ENCODE assay signal across 14 mouse cellular contexts in genomic region chr2:159014553-159014952, GRCm38 (mm10).
"Had no signal": no experiment of that assay in that cellular context is flagged by ENCODE, and none has a peak within 500 bp of the region (broad histone marks: within the 10 kb centered on the region; RNA-seq: fewer than 3 reads in every experiment).

No protein-coding gene starts in this region.

- H3K27ac ChIP-seq: kidney, embryonic 15.5 days; left cerebral cortex, adult 2 months; limb, embryonic 15.5 days; liver, embryonic 12.5 days; midbrain, embryonic 12.5 days; stomach, embryonic 15.5 days had no signal

- DNase-seq: kidney, adult 2 months; kidney, postnatal 14 days; lung, embryonic 14.5 days; lung, postnatal 10 days; lung, postnatal 4 days; retina, postnatal 1 day; right cerebral cortex, postnatal 14 days; thymus, postnatal 4 days had no signal

- H3K9ac ChIP-seq: kidney, embryonic 15.5 days; limb, embryonic 15.5 days; liver, embryonic 12.5 days; lung, embryonic 14.5 days; midbrain, embryonic 12.5 days; stomach, embryonic 15.5 days had no signal

- H3K36me3 ChIP-seq: kidney, embryonic 15.5 days; limb, embryonic 15.5 days; liver, embryonic 12.5 days; midbrain, embryonic 12.5 days; stomach, embryonic 15.5 days had no signal

- H3K27me3 ChIP-seq: kidney, embryonic 15.5 days; limb, embryonic 15.5 days; liver, embryonic 12.5 days; midbrain, embryonic 12.5 days; stomach, embryonic 15.5 days had no signal

- ATAC-seq: liver, embryonic 12.5 days had no signal

- H3K4me1 ChIP-seq: kidney, embryonic 15.5 days; liver, embryonic 12.5 days; midbrain, embryonic 12.5 days; stomach, embryonic 15.5 days had no signal

- H3K4me2 ChIP-seq: kidney, embryonic 15.5 days; limb, embryonic 15.5 days; liver, embryonic 12.5 days; lung, embryonic 14.5 days; midbrain, embryonic 12.5 days; stomach, embryonic 15.5 days had no signal

- H3K4me3 ChIP-seq: kidney, embryonic 15.5 days; left cerebral cortex, adult 2 months; limb, embryonic 15.5 days; liver, embryonic 12.5 days; midbrain, embryonic 12.5 days; stomach, embryonic 15.5 days had no signal

- H3K9me3 ChIP-seq: kidney, embryonic 15.5 days; limb, embryonic 15.5 days; liver, embryonic 12.5 days; midbrain, embryonic 12.5 days; stomach, embryonic 15.5 days had no signal
